Mouse (Mus musculus) limb, embryonic 11.5 days (tissue): ENCODE measurements around the gene Gas6. TPM values are rescaled to one million over a fixed set of nuclear protein-coding genes. Genes with fewer than 3 reads are reported as not detected.

ENCODE experiments used
- ATAC-seq: fragments of 200-750 bp; cut with Nextera tagmentation; 2 replicates; pipeline ENCODE4 v1.8.0; 2017; ENCODE audit warnings: low read depth; ENCODE audit not compliant: insufficient number of reproducible peaks, low FRiP score, low TSS enrichment
- DNase-seq: peaks from one replicate; pipeline ENCODE4 v3.0.0-alpha.2; 2015; ENCODE audit warnings: low spot score
- H3K27ac ChIP-seq: fragments of 300-500 bp; sonication (generic); replicated peaks from 2 replicates; pipeline ENCODE4 v1.5.1; 2014; ENCODE audit warnings: low read depth, mild to moderate bottlenecking, low read length
- H3K27me3 ChIP-seq: fragments of 300-500 bp; sonication (generic); 2 replicates; pipeline ENCODE4 v1.6.1; 2014; ENCODE audit warnings: mild to moderate bottlenecking, low read length, mixed read lengths; ENCODE audit not compliant: control insufficient read depth, insufficient read depth
- H3K36me3 ChIP-seq: fragments of 300-500 bp; sonication (generic); 2 replicates; pipeline ENCODE4 v1.6.1; 2014; ENCODE audit warnings: mild to moderate bottlenecking, low read length, moderate library complexity, mixed read lengths; ENCODE audit not compliant: control insufficient read depth, insufficient read depth
- H3K4me1 ChIP-seq: fragments of 300-500 bp; sonication (generic); 2 replicates; pipeline ENCODE4 v1.6.1; 2014; ENCODE audit warnings: low read length, mixed read lengths; ENCODE audit not compliant: control insufficient read depth, insufficient read depth
- H3K4me2 ChIP-seq: fragments of 300-500 bp; sonication (generic); 2 replicates; pipeline ENCODE4 v1.6.1; 2014; ENCODE audit warnings: low read depth, mild to moderate bottlenecking, moderate library complexity; ENCODE audit not compliant: severe bottlenecking
- H3K4me3 ChIP-seq: fragments of 300-500 bp; sonication (generic); 2 replicates; pipeline ENCODE4 v1.5.1; 2014; ENCODE audit warnings: low read depth, low read length
- H3K9ac ChIP-seq: fragments of 300-500 bp; sonication (generic); 2 replicates; pipeline ENCODE4 v1.6.1; 2014; ENCODE audit warnings: mild to moderate bottlenecking, low read length
- H3K9me3 ChIP-seq: fragments of 300-500 bp; sonication (generic); 2 replicates; pipeline ENCODE4 v1.6.1; 2016; ENCODE audit warnings: low read length; ENCODE audit not compliant: control insufficient read depth
- WGBS: fragments of 180-500 bp; shearing (Covaris S2); extraction: QIAGEN DNeasy Blood & Tissue Kit; methylation state at CpG from one replicate; pipeline ENCODE4 v1.1.7; 2014; 5-methylcytosine and 5-hydroxymethylcytosine counted together
- polyA plus RNA-seq: library from polyadenylated mRNA; unstranded; fragments of >200 nt; fragmentation: Nextera tagmentation; extraction: Ambion mirVana; gene quantifications from 2 replicates; pipeline ENCODE4 v1.2.1, GENCODE M21; 2014

The Gas6 gene
- polyA plus RNA-seq, 1 experiment from 2014 or later: 3.2 TPM

DNA sequence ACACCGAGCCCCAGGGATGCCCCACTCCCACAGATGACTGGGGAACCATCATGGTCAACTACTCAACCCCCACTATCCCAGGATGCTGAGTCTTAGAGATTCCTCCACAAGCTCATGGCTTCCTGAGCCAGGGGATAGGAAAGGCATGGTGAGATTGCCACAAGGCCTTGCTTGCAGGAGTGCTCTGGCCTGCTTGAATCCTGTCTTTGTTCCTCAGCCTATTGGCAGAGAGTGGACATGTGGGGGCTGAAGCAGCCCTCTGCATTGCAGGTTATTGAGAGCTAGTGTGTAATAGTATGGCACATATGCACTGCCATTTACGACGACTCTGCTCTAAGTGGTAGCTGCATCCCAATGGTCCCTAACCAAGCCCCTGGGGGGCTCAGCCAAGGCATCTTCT is 36.1 kb upstream of the Gas6 start:
- Histone ChIP-seq H3K4me2 (no peak overlapping the region), H3K27me3 (no peaks in the 10 kb centered on the region), H3K4me1 (no peaks in the 10 kb centered on the region), H3K36me3 (no peaks in the 10 kb centered on the region), H3K9ac (no peak overlapping the region), H3K4me3 (no peak overlapping the region), H3K27ac (no peak overlapping the region), H3K9me3 (peaks cover 3% of the 10 kb centered on the region; the same call in 1 of the 2 replicates)
- WGBS: 84% methylated on average over 3 of the region's 3 CpGs
- ATAC-seq (no peak), DNase-seq (no peak)

DNA sequence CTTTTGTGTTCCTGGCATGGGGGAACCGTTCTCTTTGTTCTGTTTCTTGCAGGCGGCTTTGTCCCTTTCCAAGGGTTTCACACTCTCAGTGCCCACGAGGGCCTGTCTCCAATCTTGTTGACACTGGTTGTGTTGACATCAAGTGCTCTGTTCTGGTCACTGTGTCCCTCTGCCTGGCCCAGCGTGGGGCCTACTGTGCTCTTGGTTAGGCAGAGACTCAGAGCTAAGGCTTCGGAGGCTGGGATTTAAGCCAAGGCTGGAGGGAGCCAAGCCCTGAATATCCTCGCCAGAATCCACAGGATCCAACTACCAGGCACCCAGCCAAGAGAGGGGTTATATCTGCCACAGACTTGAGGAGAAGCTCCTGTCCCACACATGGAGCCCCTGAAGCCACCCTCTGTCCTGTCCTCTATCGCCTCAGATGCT is 35.6 kb upstream of the Gas6 start:
- Histone ChIP-seq H3K4me2 (no peak overlapping the region), H3K27ac (no peak overlapping the region), H3K4me3 (no peak overlapping the region), H3K4me1 (no peaks in the 10 kb centered on the region), H3K9me3 (peaks cover 3% of the 10 kb centered on the region; the same call in 1 of the 2 replicates), H3K36me3 (no peaks in the 10 kb centered on the region), H3K9ac (no peak overlapping the region), H3K27me3 (no peaks in the 10 kb centered on the region)
- DNase-seq (no peak), ATAC-seq (no peak)
- 85% methylated on average over 7 of the region's 7 CpGs for WGBS

DNA sequence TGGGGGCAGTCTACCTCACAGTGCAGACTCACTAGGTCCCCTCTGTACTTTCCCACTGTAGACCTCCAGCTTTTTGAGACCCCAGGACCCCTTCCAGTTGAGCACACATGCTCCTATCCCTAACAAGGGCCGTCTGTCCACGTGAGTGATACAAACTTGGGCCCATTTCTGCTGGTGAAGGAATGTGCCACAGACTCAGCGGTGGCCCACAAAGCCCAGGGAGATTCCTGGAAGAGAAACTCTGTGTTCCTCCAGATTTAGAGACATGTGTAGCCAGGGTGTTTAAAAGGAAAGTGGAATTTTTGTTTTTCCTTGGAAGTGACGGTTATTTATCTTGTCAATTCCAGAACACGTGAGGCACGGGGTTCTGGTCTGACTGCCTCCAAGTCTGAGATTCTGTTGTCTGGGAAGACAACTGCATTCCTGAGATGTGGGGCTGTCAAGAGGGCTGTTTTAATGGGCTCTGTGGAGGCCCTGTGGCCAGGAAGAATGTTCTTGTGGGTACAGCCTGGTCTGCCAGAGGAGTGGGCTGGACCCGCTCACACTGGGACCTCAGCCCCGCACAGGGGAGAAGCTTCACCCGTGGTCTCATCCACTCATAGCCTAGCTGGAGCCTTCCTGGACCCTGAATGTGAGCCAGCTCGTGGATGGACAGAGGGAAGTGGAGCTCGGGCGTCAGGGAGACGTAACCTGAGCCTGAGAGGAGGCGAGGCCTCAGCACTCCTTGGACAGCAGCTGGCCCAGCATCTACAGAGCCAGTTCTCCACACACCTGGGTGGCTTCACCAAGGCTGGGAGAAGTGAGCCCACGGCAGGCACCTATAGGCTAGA is 34.9 kb upstream of the Gas6 start:
- no peak overlapping the region for H3K27ac ChIP-seq
- ATAC-seq: no peak
- no peaks in the 10 kb centered on the region for H3K4me1 ChIP-seq
- 54% methylated on average over 15 of the region's 15 CpGs for WGBS
- no peak overlapping the region for H3K4me2 ChIP-seq
- H3K4me3 ChIP-seq: no peak overlapping the region
- no peaks in the 10 kb centered on the region for H3K27me3 ChIP-seq
- DNase-seq: no peak
- H3K9me3 ChIP-seq: peaks cover 3% of the 10 kb centered on the region; the same call in 1 of the 2 replicates
- H3K36me3 ChIP-seq: no peaks in the 10 kb centered on the region
- no peak overlapping the region for H3K9ac ChIP-seq

DNA sequence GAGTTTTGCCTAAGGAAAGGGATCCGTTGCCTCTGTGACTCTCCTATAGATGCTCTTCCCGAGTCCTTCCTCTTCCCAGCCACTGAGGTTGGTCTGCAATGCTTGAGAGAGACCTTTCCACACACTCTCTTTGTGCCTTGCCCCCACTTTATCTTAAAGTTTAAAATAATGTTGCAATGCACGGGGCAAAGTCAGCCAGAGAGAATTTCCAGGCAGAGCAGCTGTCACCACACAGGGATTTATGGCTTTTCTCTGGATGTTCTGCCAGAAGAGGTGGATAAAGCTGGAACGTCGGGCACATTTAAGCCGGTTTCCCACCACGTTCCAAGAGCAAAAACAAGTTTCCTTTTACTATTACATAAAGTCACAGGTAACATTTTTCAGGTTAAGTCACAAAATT is 27.1 kb upstream of the Gas6 start:
- no peaks in the 10 kb centered on the region for H3K4me1 ChIP-seq
- WGBS: 45% methylated on average over 7 of the region's 7 CpGs
- H3K9me3 ChIP-seq: no peaks in the 10 kb centered on the region
- DNase-seq (no peak), ATAC-seq (no peak)
- H3K4me2 ChIP-seq: no peak overlapping the region
- no peak overlapping the region for H3K9ac ChIP-seq
- H3K36me3 ChIP-seq: no peaks in the 10 kb centered on the region
- H3K27ac ChIP-seq: no peak overlapping the region
- H3K4me3 ChIP-seq: no peak overlapping the region
- H3K27me3 ChIP-seq: no peaks in the 10 kb centered on the region

DNA sequence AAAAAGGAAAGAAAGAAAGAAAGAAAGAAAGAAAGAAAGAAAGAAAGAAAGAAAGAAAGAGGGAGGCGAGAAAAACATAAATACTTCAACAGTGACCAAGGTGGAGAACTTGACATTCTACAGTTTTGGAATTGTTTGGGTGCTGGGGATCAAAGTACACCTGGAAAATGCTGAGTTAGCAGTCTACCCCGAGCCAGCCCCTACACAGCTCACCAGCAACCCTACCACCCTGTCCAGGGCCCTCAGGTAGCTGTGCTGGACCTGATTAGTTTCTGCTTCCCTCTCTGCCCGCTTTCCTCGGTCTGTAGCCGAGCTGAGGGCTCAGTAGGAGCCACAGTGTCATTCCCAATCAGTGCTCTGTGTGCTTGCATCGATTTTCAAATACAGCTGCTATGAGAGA is 26.1 kb upstream of the Gas6 start:
- Histone ChIP-seq H3K27me3 (no peaks in the 10 kb centered on the region), H3K4me1 (no peaks in the 10 kb centered on the region), H3K4me3 (no peak overlapping the region), H3K9ac (no peak overlapping the region), H3K9me3 (no peaks in the 10 kb centered on the region), H3K27ac (no peak overlapping the region), H3K36me3 (no peaks in the 10 kb centered on the region), H3K4me2 (no peak overlapping the region)
- 57% methylated on average over 6 of the region's 6 CpGs for WGBS
- ATAC-seq (no peak), DNase-seq (no peak)

DNA sequence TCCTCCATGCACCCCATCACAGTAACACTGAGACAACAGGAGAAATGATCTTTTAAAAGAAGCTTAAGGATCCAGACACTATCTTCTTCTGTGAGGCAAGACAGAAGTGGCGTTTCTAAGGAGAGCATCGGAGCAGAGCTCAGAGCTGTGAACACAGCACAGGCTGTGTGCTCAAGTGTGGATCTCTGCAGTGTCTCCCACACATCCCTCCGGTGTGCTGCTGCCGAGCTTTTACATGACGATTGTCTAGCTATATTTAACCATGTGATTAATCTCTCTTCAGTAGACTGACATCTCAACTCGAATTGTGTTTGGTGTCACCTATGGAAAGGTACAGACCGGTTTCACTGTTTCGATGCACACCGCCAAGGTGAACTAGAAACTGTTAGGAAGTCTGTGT is 25.2 kb upstream of the Gas6 start:
- H3K27ac ChIP-seq: no peak overlapping the region
- H3K9ac ChIP-seq: no peak overlapping the region
- 84% methylated on average over 9 of the region's 9 CpGs for WGBS
- no peaks in the 10 kb centered on the region for H3K4me1 ChIP-seq
- no peak for ATAC-seq
- DNase-seq: no peak
- H3K9me3 ChIP-seq: no peaks in the 10 kb centered on the region
- H3K4me3 ChIP-seq: no peak overlapping the region
- H3K4me2 ChIP-seq: no peak overlapping the region
- H3K36me3 ChIP-seq: no peaks in the 10 kb centered on the region
- H3K27me3 ChIP-seq: no peaks in the 10 kb centered on the region

DNA sequence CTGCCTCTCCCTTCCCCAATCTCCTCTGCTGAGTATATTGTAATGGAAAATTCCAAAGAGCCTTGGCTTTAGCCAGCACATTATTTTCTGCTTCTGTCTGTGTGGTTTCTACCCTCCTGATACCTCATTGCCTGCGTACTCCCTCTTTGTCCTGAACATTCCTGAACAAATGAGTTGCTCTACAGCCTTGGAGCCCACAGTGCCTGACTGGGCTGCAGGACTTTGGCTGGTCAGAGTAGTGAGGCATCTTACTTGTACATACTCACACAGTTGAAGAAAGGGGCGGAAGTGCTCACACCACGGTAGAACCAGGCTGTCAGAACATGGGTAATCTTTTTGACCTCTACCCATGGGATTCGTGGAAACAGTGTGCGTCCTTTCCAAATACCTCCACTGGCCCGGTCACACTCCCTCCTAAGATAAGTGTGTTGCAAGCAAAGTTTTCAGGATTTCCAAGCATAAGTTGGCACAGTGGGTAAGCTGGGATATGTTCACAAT is 23.0 kb upstream of the Gas6 start:
- ATAC-seq (no peak), DNase-seq (no peak)
- Histone ChIP-seq H3K9me3 (no peaks in the 10 kb centered on the region), H3K4me3 (no peak overlapping the region), H3K27me3 (no peaks in the 10 kb centered on the region), H3K4me1 (no peaks in the 10 kb centered on the region), H3K36me3 (no peaks in the 10 kb centered on the region), H3K27ac (no peak overlapping the region), H3K4me2 (no peak overlapping the region), H3K9ac (no peak overlapping the region)
- WGBS: 93% methylated on average over 6 of the region's 6 CpGs

DNA sequence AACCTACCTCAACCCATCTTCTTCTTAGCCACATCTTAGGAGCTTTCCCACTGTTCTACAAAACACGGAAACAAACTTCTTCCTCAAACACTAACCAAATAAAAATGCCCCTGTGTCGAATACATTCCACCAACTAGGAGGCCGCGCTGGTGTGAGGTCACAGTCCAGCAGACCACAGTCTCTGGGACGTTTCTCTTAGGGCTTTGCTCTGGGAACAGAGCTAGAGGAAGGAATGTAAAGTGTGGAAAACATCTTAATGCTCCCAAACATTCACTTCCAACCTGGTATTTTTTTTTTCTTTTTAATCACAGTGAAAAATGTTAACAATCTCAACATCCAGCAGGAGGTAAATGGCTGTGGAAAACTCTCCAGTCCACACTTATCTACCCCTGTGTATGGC is 22.4 kb upstream of the Gas6 start:
- Histone ChIP-seq H3K4me1 (no peaks in the 10 kb centered on the region), H3K9me3 (no peaks in the 10 kb centered on the region), H3K4me3 (no peak overlapping the region), H3K27ac (no peak overlapping the region), H3K36me3 (no peaks in the 10 kb centered on the region), H3K27me3 (no peaks in the 10 kb centered on the region), H3K9ac (no peak overlapping the region), H3K4me2 (no peak overlapping the region)
- 86% methylated on average over 5 of the region's 5 CpGs for WGBS
- ATAC-seq: no peak
- DNase-seq: no peak
